Mouse (Mus musculus) heart, postnatal 0 days (tissue): ENCODE measurements at regions not wholly inside any gene's neighbourhood (a gene's known extent, or its start where the extent isn't known, plus 50 kb on each side); places are given as distances from the start of the nearest gene placed in this dataset.

Experiments
- CTCF ChIP-seq: IDR thresholded peaks from 2 replicates; pipeline ENCODE4 v1.5.1; 2016; ENCODE audit warnings: antibody characterized with exemption, control low read depth, low read depth
- EP300 ChIP-seq: IDR thresholded peaks from 2 replicates; pipeline ENCODE4 v1.6.1; 2016; ENCODE audit warnings: antibody characterized with exemption, low read depth

- TF ChIP-seq CTCF, result no peak
- TF ChIP-seq EP300, result no peak
Observed at GRCm38 (mm10) chr2:51374636-51375035, 225.7 kb upstream of the Rnd3 start.
